ENCODE assay signal across 8 mouse cellular contexts in genomic region chr5:44975456-44976195, GRCm38 (mm10).
DNase-seq lines count a peak whose midpoint lies in the region; ATAC-seq and TF ChIP-seq lines count a peak whose summit lies in the region.

No protein-coding gene starts in this region.

- ATAC-seq in inflammation-experienced regulatory T-cells, adult 6 months: no peak

- TF ChIP-seq CTCF in brain, embryonic 14.5 days (IDR thresholded peaks at IDR 0.05; ENCODE audit: borderline replicate concordance, extremely low read depth, insufficient read depth, insufficient read length): no peak

- TF ChIP-seq POLR2A in brain, embryonic 14.5 days (IDR thresholded peaks at IDR 0.05; ENCODE audit: borderline replicate concordance, extremely low read depth, insufficient read depth, insufficient read length, poor library complexity, severe bottlenecking): no peak

- DNase-seq in brain, embryonic 14.5 days (ENCODE audit: low read depth): peak; percentile 92
- DNase-seq in embryo, embryonic 9.5 days (ENCODE audit: extremely low spot score): peak; percentile 63
- DNase-seq in gastrocnemius, postnatal 10 days: peak; percentile 13
- DNase-seq in kidney, postnatal 4 days: peak; percentile 7 to 12
- DNase-seq in lung, postnatal 14 days: peak; percentile 1
- peak; percentile 44 to 57 for DNase-seq in right cerebral cortex, postnatal 10 days (ENCODE audit: low spot score in 2 of 2)
- DNase-seq in natural killer cell, adult 2 months (ENCODE audit: low spot score in 2 of 2): no peak

Comparison
In these comparisons a context has a peak if more than half of its experiments do, and no peak if none do; other contexts are left out.
1. DNase-seq: peak in brain, embryonic 14.5 days (single experiment), embryo, embryonic 9.5 days (single experiment), gastrocnemius, postnatal 10 days (single experiment), kidney, postnatal 4 days (2 of 2), lung, postnatal 14 days (single experiment) and right cerebral cortex, postnatal 10 days (2 of 2); none in natural killer cell, adult 2 months (0 of 2).